Mouse (Mus musculus) E14TG2a.4 (cell line): Measurements from ENCODE around the gene Gm21961.

Experiments
- CTCF ChIP-seq: conservative IDR thresholded peaks from 2 replicates; pipeline ENCODE4 v1.5.1; 2014; ENCODE audit warnings: low read length
- NANOG ChIP-seq: IDR thresholded peaks from 2 replicates; pipeline ENCODE4 v1.6.1; 2014; ENCODE audit warnings: borderline replicate concordance, low read length, mixed read lengths
- POU5F1 ChIP-seq: IDR thresholded peaks from 2 replicates; pipeline ENCODE4 v1.6.1; 2014; ENCODE audit warnings: low read length, borderline replicate concordance

- TF ChIP-seq CTCF (no peak), NANOG (no peak), POU5F1 (no peak)
Observed at GRCm38 (mm10) chr15:65017971-65018370, 3.3 kb upstream of the Gm21961 start.
